Mouse (Mus musculus) ES-Bruce4 (cell line): ENCODE data around the gene Frmd6.

Source experiments
- CTCF ChIP-seq: IDR thresholded peaks from one replicate; pipeline ENCODE4 v1.8.1; 2011; ENCODE audit warnings: low read depth, low read length
- POLR2A ChIP-seq: IDR thresholded peaks from one replicate; pipeline ENCODE4 v1.8.1; 2011; ENCODE audit warnings: low read length; ENCODE audit not compliant: insufficient read depth

- no peak for TF ChIP-seq CTCF
- TF ChIP-seq POLR2A = no peak
Observed at GRCm38 (mm10) chr12:70798496-70798895, 26.8 kb upstream of the Frmd6 start.
